Mouse (Mus musculus): ENCODE data around the gene Spns2. TPM values are rescaled to one million over a fixed set of nuclear protein-coding genes. Genes with fewer than 3 reads are reported as not detected.
A peak's percentile ranks its signal among the peaks of the same experiment; 100 is the strongest.

Spns2 gene
- polyA plus RNA-seq, 1 experiment from 2014 or later: 2.4 TPM

- peaks cover 2% of the 10 kb centered on the region; the same call in 1 of the 2 replicates for H3K27me3 ChIP-seq (ENCODE audit: control insufficient read depth, insufficient read depth, low read length)
- no peak overlapping the region for H3K4me3 ChIP-seq (ENCODE audit: low read length)
- H3K4me1 ChIP-seq (ENCODE audit: control insufficient read depth, insufficient read depth, low read length): peaks cover 22% of the 10 kb centered on the region; the same call in 1 of the 2 replicates
- no peak overlapping the region for H3K9ac ChIP-seq (ENCODE audit: low read depth, low read length)
- no peak; the same call in 1 of the 2 replicates for ATAC-seq (ENCODE audit: low FRiP score, low TSS enrichment)
- H3K4me2 ChIP-seq (replicated peaks; ENCODE audit: low read depth, low read length): no peak overlapping the region
- no peaks in the 10 kb centered on the region for H3K36me3 ChIP-seq (ENCODE audit: control insufficient read depth, insufficient read depth, low read length)
- no peak overlapping the region for H3K27ac ChIP-seq (ENCODE audit: low read depth, low read length)
- WGBS: 66% methylated on average over 10 of the region's 10 CpGs
- H3K9me3 ChIP-seq (ENCODE audit: control insufficient read depth, low read length): no peaks in the 10 kb centered on the region
These were observed 14.5 kb upstream of the Spns2 start for GRCm38 (mm10) chr11:72504016-72504797.

- H3K9ac ChIP-seq (ENCODE audit: low read depth, low read length): no peak overlapping the region
- WGBS: 18% methylated on average over 5 of the region's 5 CpGs
- H3K4me1 ChIP-seq (ENCODE audit: control insufficient read depth, insufficient read depth, low read length): peaks cover 22% of the 10 kb centered on the region; the same call in 1 of the 2 replicates
- H3K9me3 ChIP-seq (ENCODE audit: control insufficient read depth, low read length): no peaks in the 10 kb centered on the region
- no peak overlapping the region for H3K4me2 ChIP-seq (replicated peaks; ENCODE audit: low read depth, low read length)
- H3K27me3 ChIP-seq (ENCODE audit: control insufficient read depth, insufficient read depth, low read length): peaks cover 2% of the 10 kb centered on the region; the same call in 1 of the 2 replicates
- H3K36me3 ChIP-seq (ENCODE audit: control insufficient read depth, insufficient read depth, low read length): no peaks in the 10 kb centered on the region
- ATAC-seq (ENCODE audit: low FRiP score, low TSS enrichment): peak; percentile 75
- peak overlapping the region; percentile 59; the same call in 1 of the 2 replicates for H3K27ac ChIP-seq (ENCODE audit: low read depth, low read length)
- H3K4me3 ChIP-seq (ENCODE audit: low read length): no peak overlapping the region
These were observed 13.8 kb upstream of the Spns2 start for GRCm38 (mm10) chr11:72503501-72503921.

- peaks cover 2% of the 10 kb centered on the region; the same call in 1 of the 2 replicates for H3K27me3 ChIP-seq (ENCODE audit: control insufficient read depth, insufficient read depth, low read length)
- H3K4me2 ChIP-seq (replicated peaks; ENCODE audit: low read depth, low read length): no peak overlapping the region
- no peak overlapping the region for H3K27ac ChIP-seq (ENCODE audit: low read depth, low read length)
- no peaks in the 10 kb centered on the region for H3K9me3 ChIP-seq (ENCODE audit: control insufficient read depth, low read length)
- 21% methylated on average over 8 of the region's 8 CpGs for WGBS
- H3K36me3 ChIP-seq (ENCODE audit: control insufficient read depth, insufficient read depth, low read length): no peaks in the 10 kb centered on the region
- peaks cover 22% of the 10 kb centered on the region; the same call in 1 of the 2 replicates for H3K4me1 ChIP-seq (ENCODE audit: control insufficient read depth, insufficient read depth, low read length)
- ATAC-seq (ENCODE audit: low FRiP score, low TSS enrichment): no peak
- H3K4me3 ChIP-seq (ENCODE audit: low read length): no peak overlapping the region
- no peak overlapping the region for H3K9ac ChIP-seq (ENCODE audit: low read depth, low read length)
These were observed 12.5 kb upstream of the Spns2 start for GRCm38 (mm10) chr11:72502236-72502635.

GRCm38 (mm10) chr11:72501426-72502002 lies 11.8 kb upstream of the Spns2 start:
- Histone ChIP-seq H3K4me1 (ENCODE audit: control insufficient read depth, insufficient read depth, low read length) (peaks cover 22% of the 10 kb centered on the region; the same call in 1 of the 2 replicates), H3K27ac (ENCODE audit: low read depth, low read length) (no peak overlapping the region), H3K9me3 (ENCODE audit: control insufficient read depth, low read length) (no peaks in the 10 kb centered on the region), H3K9ac (ENCODE audit: low read depth, low read length) (no peak overlapping the region), H3K36me3 (ENCODE audit: control insufficient read depth, insufficient read depth, low read length) (no peaks in the 10 kb centered on the region), H3K4me2 (replicated peaks; ENCODE audit: low read depth, low read length) (no peak overlapping the region), H3K4me3 (ENCODE audit: low read length) (no peak overlapping the region), H3K27me3 (ENCODE audit: control insufficient read depth, insufficient read depth, low read length) (peaks cover 2% of the 10 kb centered on the region; the same call in 1 of the 2 replicates)
- ATAC-seq (ENCODE audit: low FRiP score, low TSS enrichment): no peak
- WGBS: 27% methylated on average over 5 of the region's 5 CpGs

- no peaks in the 10 kb centered on the region for H3K36me3 ChIP-seq (ENCODE audit: control insufficient read depth, insufficient read depth, low read length)
- 91% methylated on average over 4 of the region's 4 CpGs for WGBS
- no peak overlapping the region for H3K27ac ChIP-seq (ENCODE audit: low read depth, low read length)
- no peak overlapping the region for H3K9ac ChIP-seq (ENCODE audit: low read depth, low read length)
- peaks cover 22% of the 10 kb centered on the region; the same call in 1 of the 2 replicates for H3K4me1 ChIP-seq (ENCODE audit: control insufficient read depth, insufficient read depth, low read length)
- no peaks in the 10 kb centered on the region for H3K9me3 ChIP-seq (ENCODE audit: control insufficient read depth, low read length)
- peaks cover 2% of the 10 kb centered on the region; the same call in 1 of the 2 replicates for H3K27me3 ChIP-seq (ENCODE audit: control insufficient read depth, insufficient read depth, low read length)
- no peak for ATAC-seq (ENCODE audit: low FRiP score, low TSS enrichment)
- no peak overlapping the region for H3K4me3 ChIP-seq (ENCODE audit: low read length)
- no peak overlapping the region for H3K4me2 ChIP-seq (replicated peaks; ENCODE audit: low read depth, low read length)
These were observed 10.4 kb upstream of the Spns2 start for GRCm38 (mm10) chr11:72500139-72500538.

- WGBS: 27% methylated on average over 4 of the region's 4 CpGs
- peaks cover 10% of the 10 kb centered on the region; the same call in 1 of the 2 replicates for H3K4me1 ChIP-seq (ENCODE audit: control insufficient read depth, insufficient read depth, low read length)
These were observed 7.7 kb upstream of the Spns2 start for GRCm38 (mm10) chr11:72497367-72497766.

GRCm38 (mm10) chr11:72496775-72497174 lies 7.1 kb upstream of the Spns2 start:
- Histone ChIP-seq H3K4me3 (ENCODE audit: low read length) (no peak overlapping the region), H3K36me3 (ENCODE audit: control insufficient read depth, insufficient read depth, low read length) (no peaks in the 10 kb centered on the region), H3K27ac (ENCODE audit: low read depth, low read length) (no peak overlapping the region), H3K4me1 (ENCODE audit: control insufficient read depth, insufficient read depth, low read length) (0 out of 2 replicates have a peak, but pooled peaks cover 4% of the 10 kb centered on the region), H3K27me3 (ENCODE audit: control insufficient read depth, insufficient read depth, low read length) (no peaks in the 10 kb centered on the region), H3K9ac (ENCODE audit: low read depth, low read length) (no peak overlapping the region), H3K9me3 (ENCODE audit: control insufficient read depth, low read length) (no peaks in the 10 kb centered on the region), H3K4me2 (replicated peaks; ENCODE audit: low read depth, low read length) (no peak overlapping the region)
- no peak for ATAC-seq (ENCODE audit: low FRiP score, low TSS enrichment)
- 64% methylated on average over 1 of the region's 1 CpGs for WGBS

More at GRCm38 (mm10) chr11:72497367-72497766, 7.7 kb upstream of the Spns2 start:
- ATAC-seq (ENCODE audit: low FRiP score, low TSS enrichment): no peak
- Histone ChIP-seq H3K4me2 (replicated peaks; ENCODE audit: low read depth, low read length) (no peak overlapping the region), H3K4me3 (ENCODE audit: low read length) (no peak overlapping the region), H3K9ac (ENCODE audit: low read depth, low read length) (no peak overlapping the region), H3K9me3 (ENCODE audit: control insufficient read depth, low read length) (no peaks in the 10 kb centered on the region), H3K36me3 (ENCODE audit: control insufficient read depth, insufficient read depth, low read length) (no peaks in the 10 kb centered on the region), H3K27me3 (ENCODE audit: control insufficient read depth, insufficient read depth, low read length) (no peaks in the 10 kb centered on the region), H3K27ac (ENCODE audit: low read depth, low read length) (no peak overlapping the region)

- ATAC-seq (ENCODE audit: low FRiP score, low TSS enrichment): no peak
- no peaks in the 10 kb centered on the region for H3K4me1 ChIP-seq (ENCODE audit: control insufficient read depth, insufficient read depth, low read length)
- no peak overlapping the region for H3K4me3 ChIP-seq (ENCODE audit: low read length)
- WGBS: 42% methylated on average over 3 of the region's 3 CpGs
- H3K4me2 ChIP-seq (replicated peaks; ENCODE audit: low read depth, low read length): no peak overlapping the region
- no peaks in the 10 kb centered on the region for H3K27me3 ChIP-seq (ENCODE audit: control insufficient read depth, insufficient read depth, low read length)
- no peaks in the 10 kb centered on the region for H3K36me3 ChIP-seq (ENCODE audit: control insufficient read depth, insufficient read depth, low read length)
- no peaks in the 10 kb centered on the region for H3K9me3 ChIP-seq (ENCODE audit: control insufficient read depth, low read length)
- H3K27ac ChIP-seq (ENCODE audit: low read depth, low read length): no peak overlapping the region
- H3K9ac ChIP-seq (ENCODE audit: low read depth, low read length): no peak overlapping the region
These were observed 6.4 kb upstream of the Spns2 start for GRCm38 (mm10) chr11:72496066-72496465.
